Mouse (Mus musculus) embryonic facial prominence, embryonic 14.5 days (tissue): ENCODE results near the gene Prickle2. TPM values are rescaled to one million over a fixed set of nuclear protein-coding genes. Genes with fewer than 3 reads are reported as not detected.

Experiments used
- ATAC-seq: fragments of 200-750 bp; cut with Nextera tagmentation; 2 replicates; pipeline ENCODE4 v1.8.0; 2017; ENCODE audit warnings: low read depth, moderate number of reproducible peaks, moderate TSS enrichment
- DNase-seq: peaks from one replicate; pipeline ENCODE4 v3.0.0-alpha.2; 2015; ENCODE audit warnings: low spot score
- H3K27ac ChIP-seq: fragments of 300-500 bp; sonication (generic); replicated peaks from 2 replicates; pipeline ENCODE4 v1.5.1; 2014; ENCODE audit warnings: low read depth, mild to moderate bottlenecking, low read length, moderate library complexity
- H3K27me3 ChIP-seq: fragments of 300-500 bp; sonication (generic); replicated peaks from 2 replicates; pipeline ENCODE4 v1.6.1; 2014; ENCODE audit warnings: low read length; ENCODE audit not compliant: control insufficient read depth, insufficient read depth
- H3K36me3 ChIP-seq: fragments of 300-500 bp; sonication (generic); 2 replicates; pipeline ENCODE4 v1.6.1; 2014; ENCODE audit warnings: low read length, mixed read lengths; ENCODE audit not compliant: control insufficient read depth, insufficient read depth
- H3K4me1 ChIP-seq: fragments of 300-500 bp; sonication (generic); 2 replicates; pipeline ENCODE4 v1.6.1; 2014; ENCODE audit warnings: antibody characterized with exemption, low read length; ENCODE audit not compliant: control insufficient read depth, insufficient read depth
- H3K4me2 ChIP-seq: fragments of 300-500 bp; sonication (generic); 2 replicates; pipeline ENCODE4 v1.6.1; 2014; ENCODE audit warnings: low read depth, mild to moderate bottlenecking, low read length, moderate library complexity, mixed read lengths
- H3K4me3 ChIP-seq: fragments of 300-500 bp; sonication (generic); 2 replicates; pipeline ENCODE4 v1.5.1; 2014; ENCODE audit warnings: low read depth, mild to moderate bottlenecking, low read length
- H3K9ac ChIP-seq: fragments of 300-500 bp; sonication (generic); 2 replicates; pipeline ENCODE4 v1.6.1; 2014; ENCODE audit warnings: low read depth, mild to moderate bottlenecking, low read length, moderate library complexity, mixed read lengths
- H3K9me3 ChIP-seq: fragments of 300-500 bp; sonication (generic); 2 replicates; pipeline ENCODE4 v1.6.1; 2016; ENCODE audit warnings: low read length; ENCODE audit not compliant: control insufficient read depth
- WGBS: fragments of 180-500 bp; shearing (Covaris S2); extraction: QIAGEN DNeasy Blood & Tissue Kit; methylation state at CpG from one replicate; pipeline ENCODE4 v1.1.7; 2014; 5-methylcytosine and 5-hydroxymethylcytosine counted together
- polyA plus RNA-seq: library from polyadenylated mRNA; unstranded; fragments of >200 nt; fragmentation: Nextera tagmentation; extraction: Ambion mirVana; gene quantifications from 2 replicates; pipeline ENCODE4 v1.2.1, GENCODE M21; 2014

The Prickle2 gene
- polyA plus RNA-seq, 1 experiment from 2014 or later = 7.0 TPM

GRCm38 (mm10) chr6:92532331-92532730, 173.6 kb downstream of the Prickle2 start:
- no peak overlapping the region for H3K9ac ChIP-seq
- no peak overlapping the region for H3K4me3 ChIP-seq
- no peaks in the 10 kb centered on the region for H3K27me3 ChIP-seq
- DNase-seq (no peak), ATAC-seq (no peak)
- H3K4me1 ChIP-seq = peaks cover 17% of the 10 kb centered on the region
- H3K9me3 ChIP-seq = no peaks in the 10 kb centered on the region
- no peak overlapping the region for H3K4me2 ChIP-seq
- H3K27ac ChIP-seq = no peak overlapping the region
- H3K36me3 ChIP-seq = no peaks in the 10 kb centered on the region
- 48% methylated on average over 6 of the region's 6 CpGs for WGBS

GRCm38 (mm10) chr6:92526212-92526611, 179.7 kb downstream of the Prickle2 start:
- no peak overlapping the region for H3K9ac ChIP-seq
- no peaks in the 10 kb centered on the region for H3K36me3 ChIP-seq
- H3K9me3 ChIP-seq = no peaks in the 10 kb centered on the region
- H3K27ac ChIP-seq = no peak overlapping the region
- ATAC-seq = peak; percentile 41; the same call in 1 of the 2 replicates
- H3K4me3 ChIP-seq = no peak overlapping the region
- peak; percentile 64 for DNase-seq
- 42% methylated on average over 3 of the region's 3 CpGs for WGBS
- no peaks in the 10 kb centered on the region for H3K27me3 ChIP-seq
- no peak overlapping the region for H3K4me2 ChIP-seq
- peaks cover 7% of the 10 kb centered on the region; the same call in 1 of the 2 replicates for H3K4me1 ChIP-seq

GRCm38 (mm10) chr6:92525646-92526045, 180.3 kb downstream of the Prickle2 start:
- Histone ChIP-seq H3K4me3 (no peak overlapping the region), H3K27ac (no peak overlapping the region), H3K4me2 (no peak overlapping the region), H3K9ac (no peak overlapping the region), H3K9me3 (no peaks in the 10 kb centered on the region), H3K27me3 (no peaks in the 10 kb centered on the region), H3K4me1 (peaks cover 7% of the 10 kb centered on the region; the same call in 1 of the 2 replicates), H3K36me3 (no peaks in the 10 kb centered on the region)
- DNase-seq (no peak), ATAC-seq (no peak)
- 65% methylated on average over 2 of the region's 2 CpGs for WGBS

- Histone ChIP-seq H3K4me3 (no peak overlapping the region), H3K9ac (no peak overlapping the region), H3K4me1 (peaks cover 3% of the 10 kb centered on the region; the same call in 1 of the 2 replicates), H3K36me3 (no peaks in the 10 kb centered on the region), H3K9me3 (no peaks in the 10 kb centered on the region), H3K27ac (no peak overlapping the region), H3K27me3 (no peaks in the 10 kb centered on the region), H3K4me2 (no peak overlapping the region)
- DNase-seq (peak; percentile 69), ATAC-seq (no peak)
- 61% methylated on average over 7 of the region's 7 CpGs for WGBS
These were observed 184.4 kb downstream of the Prickle2 start for GRCm38 (mm10) chr6:92521526-92522075.

GRCm38 (mm10) chr6:92520088-92520875, 185.7 kb downstream of the Prickle2 start:
- H3K4me3 ChIP-seq = no peak overlapping the region
- ATAC-seq (no peak; the same call in 1 of the 2 replicates), DNase-seq (no peak)
- H3K4me2 ChIP-seq = no peak overlapping the region
- no peaks in the 10 kb centered on the region for H3K27me3 ChIP-seq
- H3K9me3 ChIP-seq = no peaks in the 10 kb centered on the region
- no peaks in the 10 kb centered on the region; the same call in 1 of the 2 replicates for H3K4me1 ChIP-seq
- H3K27ac ChIP-seq = no peak overlapping the region
- H3K9ac ChIP-seq = no peak overlapping the region
- H3K36me3 ChIP-seq = no peaks in the 10 kb centered on the region
- 72% methylated on average over 5 of the region's 5 CpGs for WGBS

GRCm38 (mm10) chr6:92518438-92518968, 187.5 kb downstream of the Prickle2 start:
- Histone ChIP-seq H3K27ac (no peak overlapping the region), H3K27me3 (no peaks in the 10 kb centered on the region), H3K9ac (no peak overlapping the region), H3K4me2 (no peak overlapping the region), H3K9me3 (no peaks in the 10 kb centered on the region), H3K4me1 (no peaks in the 10 kb centered on the region; the same call in 1 of the 2 replicates), H3K4me3 (no peak overlapping the region), H3K36me3 (no peaks in the 10 kb centered on the region)
- ATAC-seq (no peak), DNase-seq (no peak)
- WGBS = 75% methylated on average over 6 of the region's 6 CpGs

- WGBS = 62% methylated on average over 2 of the region's 2 CpGs
- Histone ChIP-seq H3K27me3 (no peaks in the 10 kb centered on the region), H3K4me2 (no peak overlapping the region), H3K4me1 (no peaks in the 10 kb centered on the region; the same call in 1 of the 2 replicates), H3K9me3 (no peaks in the 10 kb centered on the region), H3K9ac (no peak overlapping the region), H3K27ac (no peak overlapping the region), H3K36me3 (no peaks in the 10 kb centered on the region), H3K4me3 (no peak overlapping the region)
- ATAC-seq (no peak), DNase-seq (no peak)
These were observed 189.0 kb downstream of the Prickle2 start for GRCm38 (mm10) chr6:92517002-92517401.

- 100% methylated on average over 1 of the region's 1 CpGs for WGBS
- no peaks in the 10 kb centered on the region for H3K4me1 ChIP-seq
- H3K27me3 ChIP-seq = no peaks in the 10 kb centered on the region
- H3K4me2 ChIP-seq = no peak overlapping the region
- ATAC-seq (no peak), DNase-seq (no peak)
- H3K27ac ChIP-seq = no peak overlapping the region
- no peak overlapping the region for H3K4me3 ChIP-seq
- H3K9me3 ChIP-seq = no peaks in the 10 kb centered on the region
- H3K9ac ChIP-seq = no peak overlapping the region
- no peaks in the 10 kb centered on the region for H3K36me3 ChIP-seq
These were observed 194.0 kb downstream of the Prickle2 start for GRCm38 (mm10) chr6:92512001-92512400.
